Mouse (Mus musculus) layer of hippocampus, adult 18-20 months (tissue): Measurements from ENCODE around the gene Olfr1389. TPM values are rescaled to one million over a fixed set of nuclear protein-coding genes. Genes with fewer than 3 reads are reported as not detected.
A peak's percentile ranks its signal among the peaks of the same experiment; 100 is the strongest.
"Not testable (repeated sequence)": the region's sequence is repeated elsewhere in the genome, so short reads cannot be mapped to it uniquely, and the experiment has no call there.

Source experiments
- DNase-seq, 2 experiments: peaks; one replicate each; pipeline ENCODE4 v3.0.0; 2022; ENCODE audit warnings: low spot score in 2 of 2
- long read RNA-seq: library from polyadenylated mRNA; stranded (forward); transcript quantifications from one replicate; pipeline ENCODE4 v2.0.0, GENCODE M21; 2021
- total RNA-seq, 2 experiments: library from RNA; stranded (reverse); gene quantifications; 2 replicates each; pipeline ENCODE4 v1.2.3; 2021

Olfr1389 gene
- total RNA-seq = not detected
- long read RNA-seq = 0 reads

DNA sequence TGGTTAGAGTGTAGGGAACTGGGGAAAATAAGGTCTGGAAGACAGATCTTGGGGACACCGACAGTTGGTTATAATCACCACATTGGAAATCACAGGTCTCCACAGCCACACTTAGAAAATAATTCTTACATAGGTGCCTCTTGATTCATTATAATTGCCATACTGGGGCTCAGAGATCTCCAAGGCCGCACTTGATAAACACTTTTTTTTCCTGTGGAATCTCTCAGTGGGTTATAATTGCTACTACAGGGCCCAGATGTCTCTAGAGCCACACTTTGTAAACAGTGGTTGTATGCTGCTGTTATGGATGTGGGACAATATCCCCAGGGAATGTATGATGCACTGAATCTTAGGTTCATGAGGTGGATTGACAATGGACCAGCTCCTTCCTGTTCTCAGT is at the start of gene Olfr1389:
TSS of gene Olfr1389 (plus strand) at position 301 of the 400 bp plus-strand sequence.
- DNase-seq = no peak

DNA sequence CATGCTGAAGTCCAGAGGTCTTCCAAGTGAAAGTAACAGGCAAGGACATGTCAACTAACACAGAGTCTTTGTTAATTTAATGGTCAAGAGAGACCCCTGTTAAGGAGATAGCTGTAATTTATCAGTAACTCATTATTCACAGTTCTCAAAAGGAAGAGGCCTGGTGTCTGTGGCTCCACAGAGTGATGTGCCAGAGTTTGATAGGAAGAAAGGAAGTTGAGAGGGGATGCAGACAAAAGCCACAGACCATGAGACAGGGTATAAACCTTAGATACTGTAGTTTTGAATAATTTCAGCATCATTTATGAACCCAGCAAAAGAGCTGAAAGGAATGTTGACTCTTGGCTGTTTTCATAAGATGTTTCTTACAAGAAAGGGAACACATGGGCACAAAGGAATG is 39.7 kb upstream of the Olfr1389 start:
- no peak for DNase-seq

DNA sequence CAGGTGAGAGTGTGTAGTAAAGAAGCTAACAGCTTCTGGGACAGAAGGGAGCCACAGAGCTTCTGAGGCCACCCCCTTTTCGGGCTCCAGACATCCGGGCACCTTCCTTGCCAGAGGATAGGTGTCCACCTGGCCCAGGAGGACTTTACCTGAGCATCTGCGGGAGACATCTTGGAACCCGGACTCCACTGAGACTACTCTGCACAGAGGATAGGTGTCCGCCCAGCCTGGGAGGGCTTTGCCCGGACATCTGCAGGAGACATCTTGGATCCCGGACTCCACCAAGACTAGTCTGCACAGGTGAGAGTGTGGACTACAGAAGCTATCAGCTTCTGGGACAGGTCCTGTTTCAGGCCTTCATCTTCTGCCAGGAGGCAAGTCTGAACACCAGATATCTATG is 36.7 kb upstream of the Olfr1389 start:
- DNase-seq = not testable (repeated sequence)

DNA sequence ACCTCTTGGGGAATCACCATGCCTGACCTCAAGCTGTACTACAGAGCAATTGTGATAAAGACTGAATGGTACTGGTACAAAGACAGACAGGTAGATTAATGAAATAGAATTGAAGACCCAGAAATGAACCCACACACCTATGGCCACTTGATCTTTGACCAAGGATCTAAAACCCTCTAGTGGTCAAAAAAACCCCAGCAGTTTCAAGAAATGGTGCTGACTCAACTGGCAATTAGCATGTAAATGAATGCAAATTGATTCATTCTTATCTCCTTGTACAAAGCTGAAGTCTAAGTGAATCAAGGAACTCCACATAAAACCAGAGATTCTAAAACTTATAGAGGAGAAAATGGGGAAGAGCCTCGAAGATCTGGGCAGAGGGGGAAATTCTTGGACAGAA is 30.2 kb upstream of the Olfr1389 start:
- DNase-seq = not testable (repeated sequence)

DNA sequence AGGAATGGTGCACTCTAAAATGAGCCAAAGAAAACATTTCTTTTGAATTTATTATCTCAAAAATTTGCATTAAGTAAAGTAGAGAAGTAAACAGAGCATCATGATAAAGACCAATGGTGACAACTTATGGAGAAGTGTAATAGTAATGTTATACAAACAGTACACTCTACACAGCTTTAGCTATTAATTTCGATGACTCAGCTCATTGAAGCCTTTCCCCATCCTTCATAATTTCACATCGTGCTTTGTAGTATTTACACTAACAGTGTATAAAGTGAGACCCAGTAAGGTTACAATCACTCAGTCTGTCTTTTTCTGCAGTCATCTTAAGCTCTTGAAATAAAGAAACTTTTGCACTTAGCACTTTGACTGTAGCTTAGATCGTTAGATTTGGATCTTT is 16.1 kb upstream of the Olfr1389 start:
- DNase-seq = no peak

DNA sequence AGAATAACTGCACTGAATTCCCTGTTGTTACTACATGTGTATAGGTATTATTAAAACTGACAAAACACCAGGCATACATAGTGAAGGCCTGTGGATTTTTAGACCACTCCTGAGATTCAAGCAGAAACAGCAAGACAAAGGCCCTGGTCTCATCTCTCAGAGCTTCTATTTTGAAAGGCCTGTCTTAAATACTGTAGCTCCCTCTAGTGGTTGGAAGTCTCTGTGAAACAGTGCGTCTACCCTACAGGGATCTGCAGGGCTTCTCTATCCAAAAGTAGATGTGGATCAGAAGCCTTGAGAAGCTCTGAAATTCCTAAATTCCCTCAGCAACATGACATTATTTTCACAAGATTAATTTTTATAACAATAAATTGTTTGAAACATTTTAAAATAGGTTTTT is 12.3 kb upstream of the Olfr1389 start:
- DNase-seq = peak in 1 of 2 experiments; percentile 31

DNA sequence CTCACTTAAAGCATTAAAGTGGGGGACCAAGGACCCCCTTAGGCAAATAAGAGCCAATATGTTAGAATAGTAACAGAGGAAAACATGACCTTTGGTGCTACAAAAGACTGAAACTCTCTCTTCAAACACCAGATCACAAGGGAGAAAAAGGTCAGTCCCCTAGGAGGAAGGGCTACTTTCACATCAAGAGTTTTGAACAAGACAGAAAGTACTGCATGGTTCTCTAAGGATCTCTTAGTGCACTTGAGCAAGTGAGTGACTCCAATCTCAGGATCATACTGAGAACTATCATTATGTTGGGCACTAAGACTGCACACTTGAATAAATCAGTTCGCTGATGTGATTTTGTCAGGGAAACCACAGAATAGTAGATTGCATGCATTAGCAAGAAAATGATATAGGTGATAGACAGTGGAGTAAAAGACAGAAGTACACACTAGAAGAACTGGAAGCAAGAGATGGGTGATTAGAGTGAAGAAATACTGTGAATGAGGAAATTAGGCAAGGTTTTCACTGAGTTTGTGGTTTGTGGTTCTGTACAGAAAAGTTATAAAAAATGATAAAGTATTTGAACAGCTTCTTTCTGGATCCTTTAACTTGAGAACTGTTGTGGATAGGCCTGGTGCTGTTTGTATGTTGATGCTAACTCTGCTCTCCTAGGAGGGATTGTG is 2.5 kb downstream of the Olfr1389 start:
- no peak for DNase-seq

DNA sequence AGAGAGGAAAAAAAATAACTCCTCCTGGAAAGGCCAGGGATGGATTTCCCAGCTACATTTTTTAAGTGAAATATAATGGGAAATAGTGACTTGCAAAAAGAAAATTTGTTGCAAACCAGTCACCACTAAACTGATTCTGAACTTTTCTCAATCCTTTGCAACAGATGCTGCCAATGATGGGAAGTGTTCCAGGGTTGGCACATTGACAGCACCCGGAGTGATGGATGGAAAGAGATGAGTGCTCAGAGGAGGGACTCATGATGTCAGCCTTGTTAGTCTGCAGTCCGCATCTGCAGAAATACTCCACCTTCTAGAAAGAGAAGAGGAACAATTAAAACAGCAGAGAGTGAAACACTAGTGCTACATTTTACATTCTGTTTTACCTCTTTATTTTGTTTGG is 6.8 kb downstream of the Olfr1389 start:
- DNase-seq = peak; percentile 37 to 47

DNA sequence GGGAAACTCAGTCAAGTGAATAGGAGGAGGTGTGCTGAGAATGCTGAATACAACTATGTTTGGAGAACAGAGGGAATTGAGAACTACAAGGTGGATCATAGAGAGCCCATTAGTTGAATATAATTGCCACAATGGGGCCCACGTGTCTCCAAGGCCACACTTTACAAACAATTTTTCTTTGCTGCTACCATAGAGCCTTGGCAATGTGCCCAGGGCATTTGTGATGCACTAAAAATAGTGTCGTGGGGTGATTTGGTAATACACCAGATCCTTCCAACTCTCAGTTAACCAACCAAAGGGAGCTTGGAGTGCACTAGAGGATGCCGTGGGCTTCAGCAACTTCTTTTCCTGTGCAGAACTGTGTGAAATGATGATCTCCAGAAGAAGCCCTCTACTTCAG is 13.5 kb downstream of the Olfr1389 start, which contains the start of gene Olfr1388:
TSS of gene Olfr1388 (plus strand) at position 214 of the 400 bp plus-strand sequence.
- peak in 1 of 2 experiments; percentile 17 for DNase-seq

DNA sequence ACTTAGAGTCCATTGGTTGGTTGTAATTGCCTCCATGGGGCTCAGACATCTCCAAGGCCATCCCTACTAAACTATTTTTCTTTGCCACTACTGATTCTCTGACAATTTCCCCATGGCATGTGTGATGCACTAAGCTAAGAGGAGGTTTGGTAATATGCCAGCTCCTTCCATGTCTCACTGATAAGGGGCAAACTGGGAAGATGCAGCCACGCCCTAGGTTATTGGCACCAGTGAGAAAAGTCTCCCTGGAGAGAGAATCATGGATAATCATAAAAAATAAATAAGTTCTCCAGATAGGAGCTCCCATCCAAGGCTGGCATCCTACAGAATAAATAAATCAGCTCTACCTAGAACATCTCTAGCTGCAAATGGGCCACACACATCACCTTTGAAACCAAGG is 32.2 kb downstream of the Olfr1389 start, which contains the start of gene Olfr1387:
TSS of gene Olfr1387 (plus strand) at position 301 of the 400 bp plus-strand sequence.
- no peak for DNase-seq

DNA sequence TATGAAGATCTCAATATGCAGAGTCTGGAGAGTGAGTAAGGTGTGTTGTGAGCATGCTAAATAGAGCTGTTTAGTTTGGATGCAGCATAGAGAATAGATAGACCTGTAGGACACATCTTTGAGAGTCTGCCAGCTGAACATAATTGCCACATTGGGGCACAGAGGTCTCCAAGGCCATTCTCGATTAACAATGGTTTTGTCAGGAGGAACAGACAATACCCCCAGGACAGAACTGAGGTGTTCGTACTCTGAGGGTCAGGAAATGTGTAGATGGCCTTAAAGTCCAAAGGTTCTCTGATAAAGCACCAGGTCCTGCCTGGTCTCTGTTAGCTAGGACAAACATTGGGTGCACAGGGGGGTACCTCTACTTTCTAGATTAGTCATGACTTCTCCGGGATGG is 41.9 kb downstream of the Olfr1389 start, which contains the start of gene Olfr1386:
TSS of gene Olfr1386 (plus strand) at position 301 of the 400 bp plus-strand sequence.
- DNase-seq = not testable (repeated sequence)

Other genes with a start within 250 kb of the Olfr1389 start
- gene Btnl9, start 235.9 kb upstream of the Olfr1389 start, total RNA-seq = not detected
- gene Zfp62, start 219.8 kb upstream of the Olfr1389 start, total RNA-seq = 10 to 100 TPM; 48.6 to 49.6 TPM
- gene Mgat1, start 178.9 kb upstream of the Olfr1389 start, total RNA-seq = 10 to 100 TPM; 56.0 to 60.7 TPM
- gene Olfr1393, start 144.8 kb upstream of the Olfr1389 start, total RNA-seq = not detected
- gene Olfr1392, start 137.8 kb upstream of the Olfr1389 start, total RNA-seq = under 1 TPM in 1 of 2 experiments, not detected in 1; 0.10 TPM
- not detected for gene Olfr10, start 118.3 kb upstream of the Olfr1389 start, total RNA-seq
- gene Olfr1391, start 100.3 kb upstream of the Olfr1389 start, total RNA-seq = not detected
- not detected for gene Olfr1390, start 87.9 kb upstream of the Olfr1389 start, total RNA-seq
- under 1 TPM; 0.43 to 0.47 TPM for gene Olfr1388, start 13.6 kb downstream of the Olfr1389 start, total RNA-seq
- not detected for gene Olfr1387, start 32.3 kb downstream of the Olfr1389 start, total RNA-seq
- gene Olfr1386, start 42.0 kb downstream of the Olfr1389 start, total RNA-seq = not detected
- not detected for gene Olfr1385, start 66.0 kb downstream of the Olfr1389 start, total RNA-seq
- gene Olfr1384, start 83.7 kb downstream of the Olfr1389 start, total RNA-seq = not detected
- gene Olfr1383, start 96.6 kb downstream of the Olfr1389 start, total RNA-seq = under 1 TPM in 1 of 2 experiments, not detected in 1; 0.35 TPM
- gene Olfr1382, start 105.2 kb downstream of the Olfr1389 start, total RNA-seq = not detected
- not detected for gene Olfr1381, start 120.4 kb downstream of the Olfr1389 start, total RNA-seq
- gene Olfr1380, start 133.8 kb downstream of the Olfr1389 start, total RNA-seq = not detected
- gene Flt4, start 186.2 kb downstream of the Olfr1389 start, total RNA-seq = 1 to 10 TPM; 2.1 to 2.3 TPM
- not detected for gene Scgb3a1, start 240.5 kb downstream of the Olfr1389 start, total RNA-seq